Mouse (Mus musculus): Measurements from ENCODE around the gene Stpg4. TPM values are rescaled to one million over a fixed set of nuclear protein-coding genes. Genes with fewer than 3 reads are reported as not detected.
A peak's percentile ranks its signal among the peaks of the same experiment; 100 is the strongest.

The Stpg4 gene
- polyA plus RNA-seq, 1 experiment from 2014 or later: 0.19 TPM

- H3K4me1 ChIP-seq (ENCODE audit: control insufficient read depth, insufficient read depth, low read depth, low read length): peaks cover 43% of the 10 kb centered on the region
- H3K27me3 ChIP-seq (replicated peaks; ENCODE audit: control insufficient read depth, insufficient read depth, low read length): no peaks in the 10 kb centered on the region
- no peak overlapping the region for H3K27ac ChIP-seq (ENCODE audit: low read depth, low read length)
- no peak for ATAC-seq
- H3K9ac ChIP-seq (ENCODE audit: low read depth, low read length): no peak overlapping the region
- WGBS: 66% methylated on average over 2 of the region's 2 CpGs
- H3K9me3 ChIP-seq (ENCODE audit: control insufficient read depth, low read length): no peaks in the 10 kb centered on the region
- no peaks in the 10 kb centered on the region; the same call in 1 of the 2 replicates for H3K36me3 ChIP-seq (ENCODE audit: control insufficient read depth, insufficient read depth, low read length)
- peak overlapping the region; percentile 41 for H3K4me2 ChIP-seq (ENCODE audit: low read length)
- no peak overlapping the region; the same call in 1 of the 2 replicates for H3K4me3 ChIP-seq (ENCODE audit: low read length)
These were observed 14.0 kb upstream of the Stpg4 start for GRCm38 (mm10) chr17:87441537-87441936.

- peaks cover 38% of the 10 kb centered on the region for H3K4me1 ChIP-seq (ENCODE audit: control insufficient read depth, insufficient read depth, low read depth, low read length)
- no peaks in the 10 kb centered on the region for H3K27me3 ChIP-seq (replicated peaks; ENCODE audit: control insufficient read depth, insufficient read depth, low read length)
- H3K9me3 ChIP-seq (ENCODE audit: control insufficient read depth, low read length): no peaks in the 10 kb centered on the region
- H3K9ac ChIP-seq (ENCODE audit: low read depth, low read length): no peak overlapping the region
- no peak for ATAC-seq
- no peak overlapping the region for H3K4me2 ChIP-seq (ENCODE audit: low read length)
- peaks cover 6% of the 10 kb centered on the region for H3K36me3 ChIP-seq (ENCODE audit: control insufficient read depth, insufficient read depth, low read length)
- no peak overlapping the region for H3K27ac ChIP-seq (ENCODE audit: low read depth, low read length)
- WGBS: 89% methylated on average over 2 of the region's 2 CpGs
- no peak overlapping the region for H3K4me3 ChIP-seq (ENCODE audit: low read length)
These were observed 11.9 kb upstream of the Stpg4 start for GRCm38 (mm10) chr17:87439441-87439840.

GRCm38 (mm10) chr17:87433929-87434328 is 6.4 kb upstream of the Stpg4 start:
- Histone ChIP-seq H3K9ac (ENCODE audit: low read depth, low read length) (no peak overlapping the region), H3K4me2 (ENCODE audit: low read length) (no peak overlapping the region), H3K36me3 (ENCODE audit: control insufficient read depth, insufficient read depth, low read length) (peaks cover 31% of the 10 kb centered on the region), H3K9me3 (ENCODE audit: control insufficient read depth, low read length) (no peaks in the 10 kb centered on the region), H3K4me1 (ENCODE audit: control insufficient read depth, insufficient read depth, low read depth, low read length) (no peaks in the 10 kb centered on the region; the same call in 1 of the 2 replicates), H3K27me3 (replicated peaks; ENCODE audit: control insufficient read depth, insufficient read depth, low read length) (no peaks in the 10 kb centered on the region), H3K4me3 (ENCODE audit: low read length) (no peak overlapping the region), H3K27ac (ENCODE audit: low read depth, low read length) (no peak overlapping the region)
- WGBS: 80% methylated on average over 3 of the region's 3 CpGs
- no peak for ATAC-seq

GRCm38 (mm10) chr17:87432743-87433142 is 5.2 kb upstream of the Stpg4 start:
- ATAC-seq: no peak
- H3K27me3 ChIP-seq (replicated peaks; ENCODE audit: control insufficient read depth, insufficient read depth, low read length): no peaks in the 10 kb centered on the region
- no peaks in the 10 kb centered on the region for H3K4me1 ChIP-seq (ENCODE audit: control insufficient read depth, insufficient read depth, low read depth, low read length)
- peaks cover 33% of the 10 kb centered on the region for H3K36me3 ChIP-seq (ENCODE audit: control insufficient read depth, insufficient read depth, low read length)
- no peak overlapping the region for H3K27ac ChIP-seq (ENCODE audit: low read depth, low read length)
- H3K4me2 ChIP-seq (ENCODE audit: low read length): no peak overlapping the region
- H3K9ac ChIP-seq (ENCODE audit: low read depth, low read length): no peak overlapping the region
- no peaks in the 10 kb centered on the region for H3K9me3 ChIP-seq (ENCODE audit: control insufficient read depth, low read length)
- H3K4me3 ChIP-seq (ENCODE audit: low read length): no peak overlapping the region
- WGBS: 95% methylated on average over 5 of the region's 5 CpGs

- Histone ChIP-seq H3K9me3 (ENCODE audit: control insufficient read depth, low read length) (no peaks in the 10 kb centered on the region), H3K4me1 (ENCODE audit: control insufficient read depth, insufficient read depth, low read depth, low read length) (no peaks in the 10 kb centered on the region), H3K36me3 (ENCODE audit: control insufficient read depth, insufficient read depth, low read length) (peaks cover 35% of the 10 kb centered on the region), H3K4me3 (ENCODE audit: low read length) (no peak overlapping the region), H3K4me2 (ENCODE audit: low read length) (no peak overlapping the region), H3K27ac (ENCODE audit: low read depth, low read length) (no peak overlapping the region), H3K9ac (ENCODE audit: low read depth, low read length) (no peak overlapping the region), H3K27me3 (replicated peaks; ENCODE audit: control insufficient read depth, insufficient read depth, low read length) (no peaks in the 10 kb centered on the region)
- no peak for ATAC-seq
These were observed 4.8 kb upstream of the Stpg4 start for GRCm38 (mm10) chr17:87432314-87432713.

- peaks cover 29% of the 10 kb centered on the region for H3K36me3 ChIP-seq (ENCODE audit: control insufficient read depth, insufficient read depth, low read length)
- no peak for ATAC-seq
- H3K27ac ChIP-seq (ENCODE audit: low read depth, low read length): no peak overlapping the region
- no peaks in the 10 kb centered on the region for H3K4me1 ChIP-seq (ENCODE audit: control insufficient read depth, insufficient read depth, low read depth, low read length)
- no peak overlapping the region for H3K9ac ChIP-seq (ENCODE audit: low read depth, low read length)
- no peaks in the 10 kb centered on the region for H3K9me3 ChIP-seq (ENCODE audit: control insufficient read depth, low read length)
- no peaks in the 10 kb centered on the region for H3K27me3 ChIP-seq (replicated peaks; ENCODE audit: control insufficient read depth, insufficient read depth, low read length)
- 89% methylated on average over 3 of the region's 3 CpGs for WGBS
- no peak overlapping the region for H3K4me3 ChIP-seq (ENCODE audit: low read length)
- H3K4me2 ChIP-seq (ENCODE audit: low read length): no peak overlapping the region
These were observed 1.9 kb upstream of the Stpg4 start for GRCm38 (mm10) chr17:87429431-87429830.

- no peak overlapping the region for H3K4me2 ChIP-seq (ENCODE audit: low read length)
- no peak for ATAC-seq
- H3K9me3 ChIP-seq (ENCODE audit: control insufficient read depth, low read length): no peaks in the 10 kb centered on the region
- no peaks in the 10 kb centered on the region for H3K27me3 ChIP-seq (replicated peaks; ENCODE audit: control insufficient read depth, insufficient read depth, low read length)
- no peaks in the 10 kb centered on the region for H3K4me1 ChIP-seq (ENCODE audit: control insufficient read depth, insufficient read depth, low read depth, low read length)
- H3K36me3 ChIP-seq (ENCODE audit: control insufficient read depth, insufficient read depth, low read length): no peaks in the 10 kb centered on the region
- no peak overlapping the region for H3K27ac ChIP-seq (ENCODE audit: low read depth, low read length)
- no peak overlapping the region for H3K4me3 ChIP-seq (ENCODE audit: low read length)
- 78% methylated on average over 7 of the region's 7 CpGs for WGBS
- H3K9ac ChIP-seq (ENCODE audit: low read depth, low read length): no peak overlapping the region
These were observed 9.5 kb downstream of the Stpg4 start for GRCm38 (mm10) chr17:87418082-87418481.

GRCm38 (mm10) chr17:87406646-87407045 is 20.9 kb downstream of the Stpg4 start:
- Histone ChIP-seq H3K4me3 (ENCODE audit: low read length) (no peak overlapping the region), H3K9me3 (ENCODE audit: control insufficient read depth, low read length) (no peaks in the 10 kb centered on the region), H3K27me3 (replicated peaks; ENCODE audit: control insufficient read depth, insufficient read depth, low read length) (no peaks in the 10 kb centered on the region), H3K9ac (ENCODE audit: low read depth, low read length) (no peak overlapping the region), H3K36me3 (ENCODE audit: control insufficient read depth, insufficient read depth, low read length) (no peaks in the 10 kb centered on the region), H3K27ac (ENCODE audit: low read depth, low read length) (no peak overlapping the region), H3K4me2 (ENCODE audit: low read length) (no peak overlapping the region), H3K4me1 (ENCODE audit: control insufficient read depth, insufficient read depth, low read depth, low read length) (no peaks in the 10 kb centered on the region)
- 89% methylated on average over 4 of the region's 4 CpGs for WGBS
- ATAC-seq: no peak

- Histone ChIP-seq H3K27ac (ENCODE audit: low read depth, low read length) (no peak overlapping the region), H3K9ac (ENCODE audit: low read depth, low read length) (no peak overlapping the region), H3K27me3 (replicated peaks; ENCODE audit: control insufficient read depth, insufficient read depth, low read length) (no peaks in the 10 kb centered on the region), H3K4me2 (ENCODE audit: low read length) (no peak overlapping the region), H3K9me3 (ENCODE audit: control insufficient read depth, low read length) (no peaks in the 10 kb centered on the region), H3K36me3 (ENCODE audit: control insufficient read depth, insufficient read depth, low read length) (no peaks in the 10 kb centered on the region), H3K4me1 (ENCODE audit: control insufficient read depth, insufficient read depth, low read depth, low read length) (no peaks in the 10 kb centered on the region), H3K4me3 (ENCODE audit: low read length) (no peak overlapping the region)
- ATAC-seq: no peak
- 78% methylated on average over 11 of the region's 11 CpGs for WGBS
These were observed 22.0 kb downstream of the Stpg4 start for GRCm38 (mm10) chr17:87405576-87405975.

- Histone ChIP-seq H3K36me3 (ENCODE audit: control insufficient read depth, insufficient read depth, low read length) (no peaks in the 10 kb centered on the region), H3K9ac (ENCODE audit: low read depth, low read length) (no peak overlapping the region), H3K4me1 (ENCODE audit: control insufficient read depth, insufficient read depth, low read depth, low read length) (no peaks in the 10 kb centered on the region), H3K27me3 (replicated peaks; ENCODE audit: control insufficient read depth, insufficient read depth, low read length) (no peaks in the 10 kb centered on the region), H3K4me3 (ENCODE audit: low read length) (no peak overlapping the region), H3K4me2 (ENCODE audit: low read length) (no peak overlapping the region), H3K27ac (ENCODE audit: low read depth, low read length) (no peak overlapping the region), H3K9me3 (ENCODE audit: control insufficient read depth, low read length) (no peaks in the 10 kb centered on the region)
- 80% methylated on average over 4 of the region's 4 CpGs for WGBS
- no peak for ATAC-seq
These were observed 24.1 kb downstream of the Stpg4 start for GRCm38 (mm10) chr17:87403462-87403861.

Measured in hindbrain, embryonic 16.5 days (tissue).